Mouse (Mus musculus) adrenal gland, adult (tissue): Measurements from ENCODE around the gene Cdc42bpa.

ENCODE experiments used
- DNase-seq, 2 experiments: peaks; one replicate each; pipeline ENCODE4 v3.0.0; 2022 to 2023; ENCODE audit warnings: low spot score in 1 of 2; ENCODE audit not compliant: inconsistent age in 2 of 2

The Cdc42bpa gene

GRCm38 (mm10) chr1:180160545-180160944 is 200.3 kb downstream of the Cdc42bpa start:
- no peak for DNase-seq

- no peak for DNase-seq
Observed at GRCm38 (mm10) chr1:180161160-180161559, 200.9 kb downstream of the Cdc42bpa start.

DNA sequence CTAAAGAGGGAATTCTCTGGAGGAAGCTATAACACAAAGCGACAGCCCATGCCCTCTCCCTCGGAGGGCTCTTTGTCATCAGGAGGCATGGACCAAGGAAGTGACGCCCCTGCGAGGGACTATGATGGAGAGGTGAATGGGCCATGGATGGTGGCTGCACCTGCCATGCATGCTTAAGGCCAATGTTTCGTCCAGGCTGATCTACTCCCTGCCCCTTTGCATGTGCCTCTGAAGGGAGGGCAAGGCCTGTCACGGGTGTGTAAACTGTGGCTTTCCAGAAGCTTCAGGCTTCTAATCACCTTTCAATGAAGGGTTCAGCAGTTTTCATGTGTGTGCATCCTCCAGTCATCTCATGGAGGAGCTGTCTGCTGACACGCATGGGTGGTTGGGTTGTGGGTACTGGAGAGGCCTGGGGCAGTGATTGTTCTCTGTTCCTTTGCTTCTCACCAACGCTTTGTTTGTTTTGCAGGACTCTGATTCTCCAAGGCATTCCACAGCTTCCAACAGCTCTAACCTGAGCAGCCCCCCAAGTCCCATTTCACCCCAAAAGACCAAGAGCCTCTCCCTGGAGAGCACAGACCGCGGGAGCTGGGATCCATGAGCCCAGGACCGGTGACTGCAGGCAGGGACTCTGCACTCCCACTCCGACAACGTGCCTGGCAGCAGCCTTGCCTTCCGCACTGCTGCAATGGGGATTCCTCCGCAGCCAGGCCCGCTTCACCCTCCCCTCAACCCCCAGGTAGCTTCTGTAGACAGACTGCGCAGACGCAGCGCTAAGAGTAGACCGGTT is 201.5 kb downstream of the Cdc42bpa start:
- DNase-seq, result peak in 1 of 2 experiments; percentile 23

- peak in 1 of 2 experiments; percentile 29 for DNase-seq
Observed at GRCm38 (mm10) chr1:180162986-180163385, 202.7 kb downstream of the Cdc42bpa start.

DNA sequence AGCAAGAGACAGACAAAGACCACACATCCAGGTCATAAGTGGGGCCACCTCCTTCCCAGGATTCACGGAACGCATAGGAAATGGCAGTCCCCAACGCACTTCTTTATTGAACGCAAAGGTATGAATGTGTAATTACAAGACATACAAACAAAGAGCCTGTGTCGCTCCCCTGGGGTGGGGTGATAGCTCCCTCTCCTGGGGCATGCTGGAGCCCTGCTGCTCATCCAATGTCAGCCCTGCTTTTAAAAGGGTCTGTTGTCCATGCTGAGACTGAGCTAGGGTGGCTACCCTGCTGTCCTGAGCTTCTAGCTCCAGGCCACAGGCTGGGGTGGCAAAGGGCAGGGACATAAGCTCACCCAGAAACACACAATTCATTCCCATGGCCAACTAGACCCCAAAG is 206.3 kb downstream of the Cdc42bpa start:
- DNase-seq, result no peak

DNA sequence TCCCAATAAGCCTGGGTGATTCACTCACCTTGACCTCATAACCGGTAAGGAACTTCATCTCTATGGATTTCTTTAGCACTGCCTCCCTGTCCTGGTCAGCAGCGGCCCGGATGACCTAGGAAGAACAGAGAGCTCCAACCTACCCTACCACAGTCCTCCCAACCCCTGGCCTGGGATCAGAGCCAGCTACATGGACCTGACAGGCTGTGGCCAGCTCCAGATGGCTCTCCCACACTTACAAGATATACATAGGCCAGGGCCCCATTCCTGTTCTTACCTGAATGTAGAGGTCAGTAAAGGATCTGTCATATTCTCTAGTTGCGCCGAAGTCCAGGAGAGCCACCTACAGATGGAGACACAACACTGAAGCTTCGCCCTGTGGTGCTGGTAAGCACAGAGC is 208.0 kb downstream of the Cdc42bpa start:
- peak in 1 of 2 experiments; percentile 43 for DNase-seq

DNA sequence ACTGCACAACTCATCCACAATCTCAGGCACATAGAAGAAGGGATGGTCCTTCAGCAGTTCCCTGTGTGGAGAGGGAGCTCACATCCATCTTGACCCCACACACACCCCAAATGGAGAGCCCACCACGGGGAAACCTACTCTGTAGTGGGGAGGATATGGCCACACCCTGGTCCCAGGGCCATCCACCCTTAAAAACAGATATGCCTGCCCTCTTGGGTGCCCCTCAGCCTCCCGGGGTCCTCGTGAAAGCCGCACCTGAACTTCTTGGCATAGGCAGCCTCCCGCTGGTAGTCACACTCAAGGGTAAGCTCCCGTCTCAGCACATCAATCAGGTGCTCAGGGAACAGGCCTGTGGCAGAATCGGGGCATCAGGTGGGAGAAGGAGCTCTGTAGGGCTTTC is 208.9 kb downstream of the Cdc42bpa start:
- peak in 1 of 2 experiments; percentile 32 for DNase-seq

GRCm38 (mm10) chr1:180170071-180170470 is 209.8 kb downstream of the Cdc42bpa start:
- DNase-seq, result peak in 1 of 2 experiments; percentile 19

- peak in 1 of 2 experiments; percentile 79 for DNase-seq
Observed at GRCm38 (mm10) chr1:180171883-180172282, 211.6 kb downstream of the Cdc42bpa start.

DNA sequence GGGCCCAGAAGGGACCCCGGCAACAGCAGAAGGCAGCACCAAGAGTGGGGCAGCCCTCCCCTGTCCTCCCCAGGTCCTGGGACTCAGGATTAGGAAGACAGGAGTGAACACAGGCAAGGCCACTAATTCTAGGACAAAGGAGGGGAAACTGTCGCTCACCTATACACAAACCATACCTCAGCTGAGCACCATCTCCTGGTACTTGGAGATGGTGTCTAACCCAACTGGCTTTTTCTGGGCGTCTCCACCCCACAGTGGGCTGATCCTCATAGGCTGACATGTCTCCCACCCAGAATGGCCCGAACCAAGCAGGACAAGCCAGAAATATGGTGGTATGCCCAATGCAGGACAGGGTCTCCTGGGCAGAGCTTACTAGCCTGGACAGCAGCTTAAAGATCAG is 212.3 kb downstream of the Cdc42bpa start:
- peak in 1 of 2 experiments; percentile 44 for DNase-seq

DNA sequence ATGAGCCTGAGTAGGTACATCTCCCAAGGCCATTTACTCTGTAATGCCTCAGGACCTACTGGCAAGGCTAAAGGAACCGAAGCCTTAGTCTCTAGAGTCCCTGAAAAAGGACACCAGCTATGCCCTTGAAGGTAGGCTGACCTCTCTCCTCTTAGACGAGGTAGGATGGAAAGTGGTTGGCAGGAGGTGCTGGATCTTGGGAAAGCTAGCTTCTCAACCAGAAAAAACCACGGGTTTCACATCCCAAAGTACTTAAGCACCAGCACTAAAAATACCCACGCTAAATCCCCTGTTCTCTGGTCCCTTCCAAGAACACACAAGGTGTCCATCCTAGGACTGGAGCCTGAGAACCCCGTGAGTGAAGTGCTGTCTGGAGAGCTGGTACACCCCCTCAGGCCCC is 212.7 kb downstream of the Cdc42bpa start:
- DNase-seq, result peak in 1 of 2 experiments; percentile 43

- no peak for DNase-seq
Observed at GRCm38 (mm10) chr1:180174718-180175117, 214.4 kb downstream of the Cdc42bpa start.

DNA sequence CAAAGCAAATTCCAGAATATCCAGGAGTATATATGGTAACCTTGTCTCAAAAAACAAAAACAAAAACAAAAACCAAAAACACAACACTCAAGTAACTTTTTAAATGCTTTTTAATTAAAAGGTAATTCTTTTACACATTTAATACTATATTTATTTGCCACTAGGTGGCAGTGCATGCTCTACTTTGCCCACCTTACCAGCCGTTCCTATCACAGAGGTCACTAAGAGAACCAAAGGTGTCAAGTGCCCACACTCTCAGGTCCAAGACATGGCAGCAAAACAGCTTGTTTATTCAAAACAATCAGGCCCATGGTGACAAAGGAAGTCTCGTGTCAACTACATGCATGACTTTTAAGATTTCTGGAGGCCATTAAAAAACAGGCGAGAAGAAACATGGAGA is 214.9 kb downstream of the Cdc42bpa start:
- peak in 1 of 2 experiments; percentile 64 for DNase-seq

GRCm38 (mm10) chr1:180175635-180176034 is 215.4 kb downstream of the Cdc42bpa start:
- DNase-seq, result no peak

DNA sequence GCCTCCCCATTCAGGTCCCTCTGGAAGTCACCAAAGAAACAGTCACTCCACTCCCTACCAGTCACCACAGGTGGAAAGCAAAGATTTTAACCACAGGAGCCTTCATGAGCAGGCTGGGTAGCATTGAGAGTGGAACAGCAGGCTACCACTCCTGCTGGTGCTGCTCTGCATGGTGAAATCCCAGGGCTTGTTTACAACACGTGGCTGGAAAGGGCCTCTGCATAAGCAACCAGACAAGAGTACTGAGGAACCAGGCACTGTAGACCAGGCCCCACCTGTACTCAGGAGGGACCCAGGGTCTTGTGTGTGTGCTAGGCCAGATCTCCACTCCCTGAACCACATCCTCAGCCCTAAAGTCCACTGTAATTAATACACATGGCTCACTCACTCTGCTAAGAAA is 216.5 kb downstream of the Cdc42bpa start:
- no peak for DNase-seq

DNA sequence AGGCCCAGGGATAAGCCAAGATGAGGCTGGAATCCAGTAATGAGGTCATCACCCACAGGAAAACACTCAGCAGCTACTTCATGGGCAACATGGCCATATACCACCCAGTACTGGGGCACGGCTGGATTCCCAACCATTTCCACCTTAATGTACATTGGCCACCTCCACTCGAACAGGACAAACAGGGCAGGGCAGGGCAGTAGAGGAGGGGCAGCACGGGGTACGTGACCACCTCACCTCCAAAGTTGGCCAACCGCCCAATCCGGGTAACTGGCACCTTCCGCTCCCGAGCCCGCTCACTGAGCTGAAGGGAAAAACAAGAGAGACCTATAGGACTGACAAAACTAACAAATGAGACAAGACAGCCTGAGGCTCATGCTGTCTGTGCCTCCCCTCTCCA is 218.1 kb downstream of the Cdc42bpa start:
- DNase-seq, result no peak

GRCm38 (mm10) chr1:180179100-180179499 is 218.8 kb downstream of the Cdc42bpa start:
- no peak for DNase-seq

- DNase-seq, result peak in 1 of 2 experiments; percentile 70
Observed at GRCm38 (mm10) chr1:180179840-180180239, 219.6 kb downstream of the Cdc42bpa start.

- DNase-seq, result no peak
Observed at GRCm38 (mm10) chr1:180181304-180181965, 221.2 kb downstream of the Cdc42bpa start.

GRCm38 (mm10) chr1:180181966-180182319 is 221.7 kb downstream of the Cdc42bpa start:
- DNase-seq, result no peak

DNA sequence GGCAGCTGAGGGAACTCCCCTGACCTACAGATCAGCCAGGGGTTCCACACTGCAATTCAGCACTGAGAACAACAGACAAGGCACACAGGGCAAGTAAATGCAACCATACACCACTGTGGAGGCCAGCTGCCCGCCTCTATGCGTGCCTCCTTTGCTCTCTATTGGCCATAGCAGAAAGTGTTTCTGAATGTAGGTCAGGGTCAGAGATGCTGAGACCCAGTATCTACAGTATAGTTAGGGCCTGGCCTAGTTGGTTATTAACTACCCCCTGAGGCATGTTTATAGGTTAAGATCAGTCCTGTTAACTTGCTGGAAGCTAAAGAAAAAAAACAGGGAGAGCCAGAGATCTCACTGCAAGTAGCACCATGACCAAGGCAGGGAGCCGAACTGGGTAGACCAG is 222.5 kb downstream of the Cdc42bpa start:
- DNase-seq, result no peak

- no peak for DNase-seq
Observed at GRCm38 (mm10) chr1:180183525-180184159, 223.4 kb downstream of the Cdc42bpa start.
